Mouse (Mus musculus): ENCODE measurements around the gene Olfr1396. TPM values are rescaled to one million over a fixed set of nuclear protein-coding genes. Genes with fewer than 3 reads are reported as not detected.

The Olfr1396 gene
- not detected for total RNA-seq (2023)

DNA sequence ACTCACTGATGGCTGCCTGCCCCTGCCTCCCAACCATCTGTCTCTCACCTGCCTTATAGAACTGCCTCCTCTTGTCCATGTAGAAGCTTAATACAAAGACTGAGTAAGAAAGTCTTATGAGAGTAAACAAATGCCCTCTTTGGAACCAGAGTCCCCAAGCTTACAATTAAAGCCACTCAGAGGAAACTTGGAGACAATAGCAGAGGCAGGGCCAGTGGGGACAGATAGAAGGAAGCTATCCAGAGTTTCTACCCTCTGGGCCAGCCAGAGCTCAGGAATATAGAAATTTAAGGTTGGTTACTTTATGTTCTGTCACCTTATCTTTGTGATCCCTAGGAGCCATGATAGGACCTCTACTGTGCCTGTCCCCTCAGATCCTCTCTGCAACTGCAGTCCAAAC, at the start of gene Olfr1396:
TSS of gene Olfr1396 (minus strand) at position 101 of the 400 bp plus-strand sequence.

GRCm38 (mm10) chr11:49154077-49154476, 39.4 kb upstream of the Olfr1396 start, which contains the start of gene Olfr1394:
Gene Olfr1394 (plus strand): TSS chr11:49154377.

DNA sequence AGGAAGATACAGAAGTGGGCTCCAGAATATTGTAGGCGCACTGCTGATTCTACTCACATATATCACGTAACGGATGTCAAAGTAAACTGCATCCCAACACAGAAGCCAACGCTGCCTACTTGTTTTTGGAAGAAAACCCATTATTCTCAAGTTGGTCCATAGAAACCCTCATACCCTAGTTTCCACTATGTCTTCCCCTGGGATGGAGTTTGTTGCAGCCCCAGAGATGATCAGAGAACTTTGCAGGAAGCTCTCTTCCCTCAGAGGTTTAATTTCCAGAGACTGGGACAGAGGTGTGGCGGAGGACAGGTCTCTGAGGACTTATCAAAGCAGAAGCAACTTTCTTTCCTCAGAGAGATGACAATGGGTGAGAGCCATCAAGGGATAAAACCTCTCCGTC, 27.3 kb upstream of the Olfr1396 start, which contains the start of gene Olfr1395:
TSS of gene Olfr1395 (plus strand) at position 301 of the 400 bp plus-strand sequence.

DNA sequence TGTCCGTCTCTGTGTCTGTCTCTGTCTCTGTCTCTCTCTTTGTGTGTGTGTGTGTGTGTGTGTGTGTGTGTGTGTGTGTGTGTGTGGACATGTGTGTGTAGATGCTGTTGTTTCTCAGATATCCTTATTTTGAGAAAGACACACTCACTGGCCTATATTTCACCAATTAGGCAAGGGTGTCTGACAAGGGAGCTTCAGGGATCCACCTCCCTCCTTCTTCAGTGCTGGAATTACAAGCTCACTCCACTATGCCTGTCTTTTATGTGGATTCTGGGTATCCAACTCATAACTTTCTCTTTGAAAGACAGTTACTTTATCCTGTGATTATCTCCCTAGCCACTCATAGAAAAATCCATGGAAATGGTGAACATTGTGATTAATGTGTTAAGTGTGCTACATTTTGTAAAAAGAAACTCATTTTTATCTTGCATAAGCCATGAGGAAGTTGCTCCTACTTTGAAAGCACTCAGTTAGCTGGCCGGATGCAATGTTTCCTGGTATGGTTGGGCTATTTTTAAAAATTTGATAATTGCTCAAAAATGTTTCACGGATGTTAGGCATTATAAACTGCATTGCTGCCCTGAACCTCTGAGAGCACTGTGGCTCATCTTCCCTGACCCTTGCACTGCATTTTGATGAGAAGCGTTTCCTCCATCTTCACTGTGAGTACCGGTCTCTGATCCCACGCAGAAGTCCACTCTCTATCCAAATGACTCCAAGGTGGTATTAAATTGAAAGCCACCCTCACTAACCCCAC, 38.5 kb downstream of the Olfr1396 start, which contains the start of gene Ifi47:
TSS of gene Ifi47 (plus strand) at position 587 of the 757 bp plus-strand sequence.

DNA sequence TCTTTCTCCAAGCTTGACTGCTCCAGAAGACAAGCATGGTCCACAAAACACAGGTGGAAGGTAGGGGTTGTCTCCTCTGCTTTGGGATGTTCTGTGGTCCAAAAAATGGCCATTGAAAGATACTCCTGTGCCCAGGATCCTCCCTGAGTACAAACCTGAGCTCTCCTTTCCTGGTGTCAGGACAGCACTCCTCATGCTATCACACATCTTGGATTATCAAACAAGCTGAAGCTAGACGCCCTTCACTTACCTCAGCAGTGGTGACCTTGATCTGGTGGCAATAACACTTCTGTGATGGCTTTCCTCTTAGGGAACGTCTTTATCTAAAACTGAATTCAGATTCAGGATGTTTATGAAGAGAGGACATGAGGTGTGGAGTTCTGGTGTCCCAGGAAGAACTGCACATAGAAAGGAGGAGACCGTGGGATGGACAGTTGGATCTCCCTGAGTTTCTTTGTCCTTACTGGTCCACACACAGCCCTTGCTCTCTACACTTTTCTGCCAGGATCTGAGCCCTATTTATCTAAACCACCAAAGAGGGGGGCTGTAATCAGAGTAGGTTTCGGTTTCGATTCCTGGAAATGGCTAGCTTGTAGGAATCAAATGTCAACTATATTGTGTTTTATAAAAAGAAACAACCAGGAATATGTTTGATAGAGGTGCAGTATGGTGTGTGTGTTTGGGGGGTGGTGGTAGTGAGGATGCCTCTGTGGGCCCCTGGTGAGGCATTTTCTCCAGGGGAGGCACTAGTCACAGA, 50.8 kb downstream of the Olfr1396 start, which contains the start of gene Tgtp2:
TSS of gene Tgtp2 (minus strand) at position 494 of the 757 bp plus-strand sequence.

Other genes with a start within 250 kb of the Olfr1396 start
- gene Irgm1, start 243.2 kb downstream of the Olfr1396 start, total RNA-seq (2023): 10 to 100 TPM; 35.3 to 54.8 TPM
- 10 to 100 TPM in 1 of 2 experiments, 1 to 10 TPM in 1; 7.4 to 14.1 TPM for gene Gm5431, start 212.7 kb downstream of the Olfr1396 start, total RNA-seq (2023)
- gene Psme2b, start 168.7 kb downstream of the Olfr1396 start, total RNA-seq (2023): 10 to 100 TPM; 59.4 to 62.0 TPM
- under 1 TPM; 0.68 to 0.70 TPM for gene Olfr56, start 136.0 kb downstream of the Olfr1396 start, total RNA-seq (2023)
- 100 to 1,000 TPM; 102 to 112 TPM for gene 9930111J21Rik1, start 135.5 kb downstream of the Olfr1396 start, total RNA-seq (2023)
- 1 to 10 TPM; 1.9 to 2.8 TPM for gene Gm12185, start 122.6 kb downstream of the Olfr1396 start, total RNA-seq (2023)
- 1 to 10 TPM; 2.2 to 4.3 TPM for gene Tgtp1, start 120.7 kb downstream of the Olfr1396 start, total RNA-seq (2023)
- 100 to 1,000 TPM; 132 to 158 TPM for gene 9930111J21Rik2, start 63.6 kb downstream of the Olfr1396 start, total RNA-seq (2023)
- gene Tgtp2, start 50.7 kb downstream of the Olfr1396 start, total RNA-seq (2023): 1 to 10 TPM; 3.6 to 5.1 TPM
- gene Ifi47, start 38.3 kb downstream of the Olfr1396 start, total RNA-seq (2023): 10 to 100 TPM; 37.3 to 48.6 TPM
- not detected for gene Olfr1395, start 27.4 kb upstream of the Olfr1396 start, total RNA-seq (2023)
- not detected for gene Olfr1394, start 39.5 kb upstream of the Olfr1396 start, total RNA-seq (2023)
- gene Btnl9, start 72.3 kb upstream of the Olfr1396 start, total RNA-seq (2023): not detected
- gene Zfp62, start 88.4 kb upstream of the Olfr1396 start, total RNA-seq (2023): 100 to 1,000 TPM; 127 to 140 TPM
- 100 to 1,000 TPM; 206 to 251 TPM for gene Mgat1, start 129.3 kb upstream of the Olfr1396 start, total RNA-seq (2023)
- gene Olfr1393, start 163.4 kb upstream of the Olfr1396 start, total RNA-seq (2023): 1 to 10 TPM; 1.2 to 1.5 TPM
- under 1 TPM; 0.21 to 0.52 TPM for gene Olfr1392, start 170.4 kb upstream of the Olfr1396 start, total RNA-seq (2023)
- not detected for gene Olfr10, start 189.9 kb upstream of the Olfr1396 start, total RNA-seq (2023)
- gene Olfr1391, start 207.9 kb upstream of the Olfr1396 start, total RNA-seq (2023): not detected
- not detected for gene Olfr1390, start 220.3 kb upstream of the Olfr1396 start, total RNA-seq (2023)

All from B cell, adult 67 days (primary cell).